In the genomic region with DNA sequence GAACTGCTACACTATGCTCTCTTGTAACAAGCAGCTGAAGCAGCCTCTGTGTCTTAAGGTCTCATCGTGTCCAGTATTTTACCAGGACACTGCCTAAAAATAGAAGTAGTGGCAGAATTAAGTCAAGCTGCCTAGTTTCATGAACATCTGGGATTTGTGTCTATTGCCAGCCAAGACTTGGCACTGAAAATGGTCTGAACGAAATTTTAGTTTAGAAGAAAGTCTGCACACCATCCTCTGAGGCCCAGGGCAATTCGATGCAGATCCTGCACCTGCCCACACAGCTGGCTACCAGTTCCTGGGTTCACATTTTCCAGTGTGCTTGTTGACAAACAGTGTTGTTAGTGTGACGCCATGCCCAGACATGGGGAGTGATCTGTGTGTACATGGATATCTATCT, we compare ENCODE assay signal across 18 mouse cellular contexts.
DNase-seq lines count a peak whose midpoint lies in the region; ATAC-seq and TF ChIP-seq lines count a peak whose summit lies in the region.
"Had no signal": no experiment of that assay in that cellular context is flagged by ENCODE, and none has a peak within 500 bp of the region (broad histone marks: within the 10 kb centered on the region; RNA-seq: fewer than 3 reads in every experiment).

No protein-coding gene starts in this region.

- H3K27me3 ChIP-seq in midbrain, embryonic 13.5 days = no peaks in the 10 kb centered on the region
- no peaks in the 10 kb centered on the region for H3K27me3 ChIP-seq in midbrain, embryonic 16.5 days (ENCODE audit: control insufficient read depth, insufficient read depth, low read depth, low read length)
- H3K27me3 ChIP-seq: embryonic facial prominence, embryonic 15.5 days; heart, embryonic 13.5 days; liver, embryonic 13.5 days; megakaryocyte, embryonic 14.5 days had no signal

- H3K27ac ChIP-seq in gastrocnemius, adult 2 months = peak overlapping the region; percentile 16; the same call in 1 of the 2 replicates
- H3K27ac ChIP-seq in midbrain, embryonic 13.5 days = peak overlapping the region; percentile 8; the same call in 1 of the 2 replicates
- no peak overlapping the region for H3K27ac ChIP-seq in midbrain, embryonic 16.5 days (ENCODE audit: low read length)
- H3K27ac ChIP-seq: embryonic facial prominence, embryonic 15.5 days; heart, embryonic 13.5 days; kidney, postnatal 0 days; liver, embryonic 13.5 days; stomach, postnatal 0 days had no signal

- intact Hi-C loops in gastrocnemius, adult 2 months (cut with DNase I) = no loop called here
- intact Hi-C loops in left cerebral cortex, postnatal 25 days (cut with DNase I) = no loop called here

- no peak overlapping the region for H3K9ac ChIP-seq in midbrain, embryonic 13.5 days (replicated peaks)
- H3K9ac ChIP-seq in midbrain, embryonic 16.5 days (ENCODE audit: low read depth, low read length) = no peak overlapping the region
- H3K9ac ChIP-seq: embryonic facial prominence, embryonic 15.5 days; heart, embryonic 13.5 days; liver, embryonic 13.5 days had no signal

- no peak overlapping the region for H3K4me2 ChIP-seq in midbrain, embryonic 13.5 days (replicated peaks)
- H3K4me2 ChIP-seq in midbrain, embryonic 16.5 days (ENCODE audit: low read length) = no peak overlapping the region
- H3K4me2 ChIP-seq: embryonic facial prominence, embryonic 15.5 days; heart, embryonic 13.5 days; liver, embryonic 13.5 days had no signal

- TF ChIP-seq CTCF in gastrocnemius, adult 2 months (IDR thresholded peaks at IDR 0.05) = no peak

- no peaks in the 10 kb centered on the region for H3K9me3 ChIP-seq in midbrain, embryonic 13.5 days
- no peaks in the 10 kb centered on the region for H3K9me3 ChIP-seq in midbrain, embryonic 16.5 days (replicated peaks; ENCODE audit: control insufficient read depth, low read length, poor library complexity, severe bottlenecking)
- H3K9me3 ChIP-seq: embryonic facial prominence, embryonic 15.5 days; heart, embryonic 13.5 days; liver, embryonic 13.5 days; megakaryocyte, embryonic 14.5 days had no signal

- H3K4me1 ChIP-seq in midbrain, embryonic 13.5 days (replicated peaks) = peaks cover 11% of the 10 kb centered on the region; the same call in 1 of the 2 replicates
- H3K4me1 ChIP-seq in midbrain, embryonic 16.5 days (ENCODE audit: control insufficient read depth, insufficient read depth, low read length) = 0 out of 2 replicates have a peak, but pooled peaks cover 2% of the 10 kb centered on the region
- H3K4me1 ChIP-seq: liver, embryonic 13.5 days had no signal

- no peak overlapping the region for H3K4me3 ChIP-seq in gastrocnemius, adult 2 months
- no peak overlapping the region for H3K4me3 ChIP-seq in midbrain, embryonic 13.5 days (replicated peaks)
- H3K4me3 ChIP-seq in midbrain, embryonic 16.5 days (ENCODE audit: low read depth, low read length) = no peak overlapping the region
- H3K4me3 ChIP-seq: embryonic facial prominence, embryonic 15.5 days; heart, embryonic 13.5 days; liver, embryonic 13.5 days; megakaryocyte, embryonic 14.5 days had no signal

- 82% methylated on average over 4 of the region's 4 CpGs for WGBS in midbrain, embryonic 13.5 days
- 77% methylated on average over 4 of the region's 4 CpGs for WGBS in midbrain, embryonic 16.5 days

- no peaks in the 10 kb centered on the region for H3K36me3 ChIP-seq in midbrain, embryonic 13.5 days
- no peaks in the 10 kb centered on the region for H3K36me3 ChIP-seq in midbrain, embryonic 16.5 days (ENCODE audit: control insufficient read depth, insufficient read depth, low read length)
- H3K36me3 ChIP-seq: embryonic facial prominence, embryonic 15.5 days; heart, embryonic 13.5 days; liver, embryonic 13.5 days had no signal

- no peak for ATAC-seq in midbrain, embryonic 13.5 days
- no peak for ATAC-seq in midbrain, embryonic 16.5 days
- ATAC-seq: intestine, embryonic 16.5 days had no signal

- peak; percentile 30 for DNase-seq in gastrocnemius, adult 2 months
- no peak for DNase-seq in gastrocnemius, postnatal 25 days
- DNase-seq in adipocyte (ENCODE audit: low spot score) = peak; percentile 73
- DNase-seq in brain, adult 2 months (ENCODE audit: low read depth, low spot score) = peak; percentile 37
- no peak for DNase-seq in left cerebral cortex, postnatal 25 days (ENCODE audit: low spot score in 2 of 2)
- DNase-seq in adrenal gland, adult (ENCODE audit: inconsistent age in 2 of 2, low spot score in 1 of 2) = no peak
- DNase-seq: cerebellum, adult 9-11 months; heart, adult 11 months; liver, embryonic 13.5 days; thymus, postnatal 36 days had no signal

Comparison
In these comparisons a context has a peak if more than half of its experiments do, and no peak if none do; other contexts are left out.
1. DNase-seq: peak in gastrocnemius, adult 2 months (single experiment), adipocyte (single experiment) and brain, adult 2 months (single experiment); none in gastrocnemius, postnatal 25 days (single experiment), left cerebral cortex, postnatal 25 days (0 of 2) and adrenal gland, adult (0 of 2).